Mouse (Mus musculus) kidney, postnatal 0 days (tissue): Measurements from ENCODE around the gene Palm2. TPM values are rescaled to one million over a fixed set of nuclear protein-coding genes. Genes with fewer than 3 reads are reported as not detected.
A peak's percentile ranks its signal among the peaks of the same experiment; 100 is the strongest.

ENCODE experiments used
- ATAC-seq: fragments of 200-750 bp; cut with Nextera tagmentation; replicated peaks from 2 replicates; pipeline ENCODE4 v1.8.0; 2017; ENCODE audit warnings: low read depth, moderate number of reproducible peaks, moderate TSS enrichment, moderate library complexity; ENCODE audit not compliant: low FRiP score
- DNase-seq: peaks from one replicate; pipeline ENCODE4 v3.0.0-alpha.2; 2016; ENCODE audit warnings: low spot score
- H3K27ac ChIP-seq: fragments of 300-500 bp; sonication (generic); 2 replicates; pipeline ENCODE4 v1.5.1; 2014; ENCODE audit warnings: mild to moderate bottlenecking
- H3K27me3 ChIP-seq: fragments of 300-500 bp; sonication (generic); 2 replicates; pipeline ENCODE4 v1.6.1; 2014; ENCODE audit warnings: low read length, mixed read lengths; ENCODE audit not compliant: insufficient read depth
- H3K36me3 ChIP-seq: fragments of 300-500 bp; sonication (generic); 2 replicates; pipeline ENCODE4 v1.6.1; 2014; ENCODE audit warnings: low read length, mixed read lengths; ENCODE audit not compliant: insufficient read depth
- H3K4me1 ChIP-seq: fragments of 300-500 bp; sonication (generic); replicated peaks from 2 replicates; pipeline ENCODE4 v1.6.1; 2014; ENCODE audit warnings: antibody characterized with exemption, low read length, mixed read lengths; ENCODE audit not compliant: insufficient read depth
- H3K4me2 ChIP-seq: fragments of 300-500 bp; sonication (generic); 2 replicates; pipeline ENCODE4 v1.6.1; 2014; ENCODE audit warnings: mild to moderate bottlenecking, low read length, moderate library complexity, mixed read lengths
- H3K4me3 ChIP-seq: fragments of 300-500 bp; sonication (generic); replicated peaks from 2 replicates; pipeline ENCODE4 v1.5.1; 2014; ENCODE audit warnings: low read depth, low read length
- H3K9ac ChIP-seq: fragments of 300-500 bp; sonication (generic); 2 replicates; pipeline ENCODE4 v1.6.1; 2014; ENCODE audit warnings: low read depth, low read length
- H3K9me3 ChIP-seq: fragments of 300-500 bp; sonication (generic); replicated peaks from 2 replicates; pipeline ENCODE4 v1.6.1; 2016; ENCODE audit warnings: low read length, inconsistent platforms, mixed read lengths
- CTCF ChIP-seq: IDR thresholded peaks from 2 replicates; pipeline ENCODE4 v1.5.1; 2016; ENCODE audit warnings: antibody characterized with exemption, low read depth, mild to moderate bottlenecking, moderate library complexity
- WGBS: fragments of 180-500 bp; shearing (Covaris S2); extraction: QIAGEN DNeasy Blood & Tissue Kit; methylation state at CpG from one replicate; pipeline ENCODE4 v1.1.7; 2014; 5-methylcytosine and 5-hydroxymethylcytosine counted together
- polyA plus RNA-seq: library from polyadenylated mRNA; unstranded; fragments of >200 nt; fragmentation: Nextera tagmentation; extraction: Ambion mirVana; gene quantifications from 2 replicates; pipeline ENCODE4 v1.2.1, GENCODE M21; 2015

Palm2 gene
- polyA plus RNA-seq, 1 experiment from 2014 or later: 0.54 TPM

DNA sequence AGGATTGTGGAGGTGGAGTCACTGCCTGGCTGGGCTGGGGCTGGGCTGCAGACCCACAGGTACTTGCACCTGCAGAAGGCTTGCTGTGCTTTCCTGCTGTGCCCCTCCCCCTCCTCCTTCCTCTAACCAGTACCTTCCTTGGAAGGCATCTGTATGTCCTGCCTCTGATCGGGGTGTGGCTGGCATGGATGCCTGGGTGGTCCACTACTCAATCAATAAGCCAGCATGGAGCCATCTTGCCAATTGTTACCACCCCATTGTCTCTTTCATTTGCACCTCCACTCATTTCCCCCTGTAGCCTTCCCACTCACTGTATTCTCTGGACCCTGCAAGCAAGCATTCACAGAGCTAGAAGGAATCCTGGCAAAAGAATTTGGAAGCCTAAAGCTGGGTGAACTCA is 256.8 kb downstream of the Palm2 start:
- no peak overlapping the region for H3K4me2 ChIP-seq
- WGBS: 81% methylated on average over 1 of the region's 1 CpGs
- no peak overlapping the region for H3K27ac ChIP-seq
- H3K36me3 ChIP-seq: no peaks in the 10 kb centered on the region
- no peak for TF ChIP-seq CTCF
- no peak overlapping the region for H3K4me3 ChIP-seq
- no peak overlapping the region for H3K9ac ChIP-seq
- DNase-seq (no peak), ATAC-seq (no peak)
- no peaks in the 10 kb centered on the region for H3K9me3 ChIP-seq
- no peaks in the 10 kb centered on the region for H3K27me3 ChIP-seq
- H3K4me1 ChIP-seq: no peaks in the 10 kb centered on the region

GRCm38 (mm10) chr4:57694356-57695136 is 260.5 kb downstream of the Palm2 start:
- TF ChIP-seq CTCF: no peak
- Histone ChIP-seq H3K27ac (no peak overlapping the region), H3K4me3 (no peak overlapping the region), H3K4me1 (no peaks in the 10 kb centered on the region), H3K36me3 (no peaks in the 10 kb centered on the region), H3K9me3 (no peaks in the 10 kb centered on the region), H3K27me3 (no peaks in the 10 kb centered on the region), H3K4me2 (no peak overlapping the region), H3K9ac (no peak overlapping the region)
- WGBS: 70% methylated on average over 5 of the region's 5 CpGs
- DNase-seq (no peak), ATAC-seq (no peak)

GRCm38 (mm10) chr4:57696955-57697354 is 262.9 kb downstream of the Palm2 start:
- Histone ChIP-seq H3K4me3 (no peak overlapping the region), H3K9ac (no peak overlapping the region), H3K4me1 (no peaks in the 10 kb centered on the region), H3K36me3 (no peaks in the 10 kb centered on the region), H3K27me3 (no peaks in the 10 kb centered on the region), H3K27ac (no peak overlapping the region), H3K4me2 (no peak overlapping the region), H3K9me3 (no peaks in the 10 kb centered on the region)
- ATAC-seq (no peak), DNase-seq (no peak)
- WGBS: 97% methylated on average over 11 of the region's 11 CpGs
- no peak for TF ChIP-seq CTCF

GRCm38 (mm10) chr4:57697918-57698611 is 264.0 kb downstream of the Palm2 start:
- Histone ChIP-seq H3K27ac (no peak overlapping the region), H3K36me3 (no peaks in the 10 kb centered on the region), H3K4me3 (no peak overlapping the region), H3K9ac (no peak overlapping the region), H3K4me1 (no peaks in the 10 kb centered on the region), H3K4me2 (no peak overlapping the region), H3K27me3 (no peaks in the 10 kb centered on the region), H3K9me3 (no peaks in the 10 kb centered on the region)
- WGBS: 83% methylated on average over 12 of the region's 12 CpGs
- ATAC-seq: no peak
- DNase-seq: no peak
- no peak for TF ChIP-seq CTCF

DNA sequence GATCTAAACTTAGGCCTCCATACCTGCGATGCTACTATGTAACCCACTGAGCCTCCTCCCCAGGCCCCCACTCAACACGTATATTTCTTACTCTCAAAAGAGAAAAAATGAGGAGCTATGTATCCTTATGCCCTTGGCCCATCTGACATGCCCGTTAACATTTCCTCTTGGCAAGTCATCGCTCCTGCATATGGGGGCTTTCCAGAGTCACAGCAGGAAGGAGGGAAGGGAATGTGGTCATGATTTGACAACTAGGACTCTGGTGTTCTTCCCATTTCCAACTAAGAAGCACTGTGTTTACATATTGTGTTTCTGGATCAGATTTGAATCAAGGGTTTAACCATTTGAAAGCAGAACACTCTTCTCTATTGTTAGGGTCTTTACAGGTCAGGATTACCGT is 267.5 kb downstream of the Palm2 start:
- Histone ChIP-seq H3K27ac (no peak overlapping the region), H3K9me3 (no peaks in the 10 kb centered on the region), H3K9ac (no peak overlapping the region), H3K4me3 (no peak overlapping the region), H3K4me1 (peaks cover 5% of the 10 kb centered on the region; the same call in 1 of the 2 replicates), H3K36me3 (no peaks in the 10 kb centered on the region), H3K4me2 (no peak overlapping the region), H3K27me3 (no peaks in the 10 kb centered on the region)
- no peak for TF ChIP-seq CTCF
- 79% methylated on average over 5 of the region's 5 CpGs for WGBS
- DNase-seq (no peak), ATAC-seq (no peak)

- H3K4me3 ChIP-seq: no peak overlapping the region
- H3K27me3 ChIP-seq: no peaks in the 10 kb centered on the region
- H3K9me3 ChIP-seq: no peaks in the 10 kb centered on the region
- peak overlapping the region; percentile 60 for H3K27ac ChIP-seq
- H3K4me1 ChIP-seq: peaks cover 5% of the 10 kb centered on the region; the same call in 1 of the 2 replicates
- H3K36me3 ChIP-seq: no peaks in the 10 kb centered on the region
- no peak for TF ChIP-seq CTCF
- WGBS: 52% methylated on average over 11 of the region's 11 CpGs
- peak; percentile 90 for DNase-seq
- no peak overlapping the region for H3K9ac ChIP-seq
- no peak for ATAC-seq
- no peak overlapping the region for H3K4me2 ChIP-seq
Measured at GRCm38 (mm10) chr4:57703574-57704470, 269.8 kb downstream of the Palm2 start.
